Mouse (Mus musculus): Measurements from ENCODE around the gene Gpc2. TPM values are rescaled to one million over a fixed set of nuclear protein-coding genes. Genes with fewer than 3 reads are reported as not detected.

Gene Gpc2
- polyA plus RNA-seq, 1 experiment from 2014 or later: 95.4 TPM

DNA sequence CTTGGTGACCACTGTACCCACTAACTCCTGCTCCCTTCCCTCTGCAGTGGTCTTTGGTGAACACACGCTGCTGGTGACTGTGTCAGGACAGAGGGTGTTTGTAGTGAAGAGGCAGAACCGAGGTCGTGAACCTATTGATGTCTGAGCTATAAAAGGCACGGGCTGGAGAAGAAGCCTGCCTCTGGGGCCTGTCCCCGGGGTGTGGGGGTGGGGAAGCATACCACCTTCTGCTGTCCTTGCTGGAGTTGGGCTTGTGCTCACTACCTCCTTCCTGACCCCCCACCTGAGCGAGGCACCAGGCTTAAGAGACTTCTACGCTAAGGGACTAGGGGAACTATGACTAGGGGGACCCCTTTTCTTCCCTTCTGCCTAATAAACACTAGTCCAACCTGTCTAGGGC, 20.8 kb downstream of the Gpc2 start:
- whole genome bisulfite sequencing: 79% methylated on average over 7 of the region's 7 CpGs
- no peaks in the 10 kb centered on the region for H3K27me3 ChIP-seq (ENCODE audit: insufficient read depth, poor library complexity, severe bottlenecking)
- H3K36me3 ChIP-seq: peaks cover 56% of the 10 kb centered on the region

GRCm38 (mm10) chr5:138258542-138258941, 21.3 kb downstream of the Gpc2 start:
- Histone ChIP-seq H3K4me1 (replicated peaks) (peaks cover 47% of the 10 kb centered on the region), H3K27me3 (ENCODE audit: insufficient read depth, poor library complexity, severe bottlenecking) (no peaks in the 10 kb centered on the region), H3K36me3 (peaks cover 56% of the 10 kb centered on the region), H3K27ac (no peak overlapping the region), H3K4me3 (no peak overlapping the region), H3K9me3 (no peaks in the 10 kb centered on the region)
- 87% methylated on average over 6 of the region's 6 CpGs for WGBS
- DNase-seq (ENCODE audit: low spot score): no peak

More for the DNA sequence above, 20.8 kb downstream of the Gpc2 start:
- DNase-seq (ENCODE audit: low spot score): no peak
- H3K4me1 ChIP-seq (replicated peaks): peaks cover 47% of the 10 kb centered on the region
- H3K27ac ChIP-seq: no peak overlapping the region
- H3K4me3 ChIP-seq: no peak overlapping the region
- H3K9me3 ChIP-seq: no peaks in the 10 kb centered on the region

DNA sequence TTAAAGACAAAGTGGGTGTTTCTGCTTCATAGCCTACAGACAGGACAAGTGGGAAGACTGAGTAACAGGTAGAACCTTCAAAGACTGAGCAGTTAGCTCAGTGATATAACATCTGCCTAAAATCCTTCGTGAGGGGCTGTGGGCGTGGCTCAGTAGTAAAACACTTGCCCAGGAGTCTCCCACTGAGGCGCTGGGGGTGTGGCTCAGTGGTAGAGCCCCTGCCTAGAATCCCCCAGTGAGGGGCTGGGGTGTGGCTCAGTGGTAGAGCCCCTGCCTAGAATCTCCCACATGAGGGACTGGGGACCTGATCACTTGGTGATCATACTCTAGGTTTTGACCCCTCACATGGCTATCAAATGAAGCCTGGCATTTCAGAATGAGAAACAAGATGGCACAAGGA, 21.7 kb downstream of the Gpc2 start:
- Histone ChIP-seq H3K4me1 (replicated peaks) (peaks cover 43% of the 10 kb centered on the region), H3K36me3 (peaks cover 56% of the 10 kb centered on the region), H3K27me3 (ENCODE audit: insufficient read depth, poor library complexity, severe bottlenecking) (no peaks in the 10 kb centered on the region), H3K27ac (no peak overlapping the region), H3K9me3 (0 out of 2 replicates have a peak, but pooled peaks cover under 1% of the 10 kb centered on the region), H3K4me3 (no peak overlapping the region)
- no peak for DNase-seq (ENCODE audit: low spot score)
- 90% methylated on average over 3 of the region's 3 CpGs for WGBS

GRCm38 (mm10) chr5:138257585-138257978, 22.2 kb downstream of the Gpc2 start:
- Histone ChIP-seq H3K4me1 (replicated peaks) (peaks cover 38% of the 10 kb centered on the region), H3K27me3 (ENCODE audit: insufficient read depth, poor library complexity, severe bottlenecking) (no peaks in the 10 kb centered on the region), H3K4me3 (no peak overlapping the region), H3K9me3 (0 out of 2 replicates have a peak, but pooled peaks cover 3% of the 10 kb centered on the region), H3K27ac (no peak overlapping the region), H3K36me3 (peaks cover 55% of the 10 kb centered on the region)
- no peak for DNase-seq (ENCODE audit: low spot score)
- WGBS: 93% methylated on average over 4 of the region's 4 CpGs

- no peaks in the 10 kb centered on the region for H3K27me3 ChIP-seq (ENCODE audit: insufficient read depth, poor library complexity, severe bottlenecking)
- peaks cover 33% of the 10 kb centered on the region for H3K4me1 ChIP-seq (replicated peaks)
- H3K4me3 ChIP-seq: no peak overlapping the region
- WGBS: 94% methylated on average over 10 of the region's 10 CpGs
- no peak for DNase-seq (ENCODE audit: low spot score)
- H3K27ac ChIP-seq: no peak overlapping the region
- H3K36me3 ChIP-seq: peaks cover 50% of the 10 kb centered on the region
- 0 out of 2 replicates have a peak, but pooled peaks cover 3% of the 10 kb centered on the region for H3K9me3 ChIP-seq
These were observed 22.7 kb downstream of the Gpc2 start for GRCm38 (mm10) chr5:138256966-138257584.

- Histone ChIP-seq H3K36me3 (peaks cover 40% of the 10 kb centered on the region), H3K4me3 (peak overlapping the region; percentile 84), H3K27me3 (ENCODE audit: insufficient read depth, poor library complexity, severe bottlenecking) (no peaks in the 10 kb centered on the region), H3K4me1 (replicated peaks) (peaks cover 30% of the 10 kb centered on the region), H3K27ac (peak overlapping the region; percentile 86), H3K9me3 (0 out of 2 replicates have a peak, but pooled peaks cover 3% of the 10 kb centered on the region)
- DNase-seq (ENCODE audit: low spot score): no peak
- 27% methylated on average over 7 of the region's 7 CpGs for WGBS
These were observed 23.7 kb downstream of the Gpc2 start for GRCm38 (mm10) chr5:138256094-138256467.

- peak; percentile 91 for DNase-seq (ENCODE audit: low spot score)
- Histone ChIP-seq H3K27me3 (ENCODE audit: insufficient read depth, poor library complexity, severe bottlenecking) (no peaks in the 10 kb centered on the region), H3K4me1 (replicated peaks) (peaks cover 26% of the 10 kb centered on the region), H3K27ac (peak within 1 kb of the TSS; percentile 86), H3K4me3 (peak within 1 kb of the TSS; percentile 84), H3K9me3 (0 out of 2 replicates have a peak, but pooled peaks cover 3% of the 10 kb centered on the region), H3K36me3 (peaks cover 35% of the 10 kb centered on the region)
- under 1% methylated on average over 38 of the region's 38 CpGs for WGBS
These were observed 24.3 kb downstream of the Gpc2 start, which contains the start of gene Lamtor4 for GRCm38 (mm10) chr5:138255353-138256093. Lamtor4 (plus strand) TSS chr5:138255482.

GRCm38 (mm10) chr5:138253061-138253460, 26.7 kb downstream of the Gpc2 start:
- Histone ChIP-seq H3K9me3 (0 out of 2 replicates have a peak, but pooled peaks cover 3% of the 10 kb centered on the region), H3K27ac (no peak overlapping the region), H3K36me3 (peaks cover 10% of the 10 kb centered on the region; the same call in 1 of the 2 replicates), H3K27me3 (ENCODE audit: insufficient read depth, poor library complexity, severe bottlenecking) (no peaks in the 10 kb centered on the region), H3K4me1 (replicated peaks) (peaks cover 17% of the 10 kb centered on the region), H3K4me3 (no peak overlapping the region)
- 88% methylated on average over 3 of the region's 3 CpGs for WGBS
- DNase-seq (ENCODE audit: low spot score): no peak

DNA sequence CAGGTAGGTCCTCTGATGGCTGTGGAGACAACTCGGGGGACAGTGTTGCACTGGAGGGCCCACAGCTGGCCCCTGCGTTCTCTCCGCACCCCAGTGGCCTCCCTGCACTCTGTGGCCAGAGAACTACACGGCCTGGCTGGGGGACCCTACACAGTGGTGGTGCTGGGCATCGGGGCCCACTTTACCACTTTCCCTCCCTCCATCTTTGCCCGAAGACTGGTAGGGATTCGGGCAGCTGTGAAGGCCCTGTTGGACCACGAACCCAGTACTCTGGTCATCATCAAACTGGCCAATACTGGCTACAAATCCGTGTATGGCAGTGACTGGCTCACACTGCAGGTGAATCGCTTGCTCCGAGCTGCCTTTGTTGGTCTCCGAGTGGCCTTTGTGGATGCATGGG, 28.7 kb downstream of the Gpc2 start:
- Histone ChIP-seq H3K4me3 (no peak overlapping the region), H3K4me1 (replicated peaks) (peaks cover 10% of the 10 kb centered on the region), H3K9me3 (0 out of 2 replicates have a peak, but pooled peaks cover 3% of the 10 kb centered on the region), H3K27me3 (ENCODE audit: insufficient read depth, poor library complexity, severe bottlenecking) (no peaks in the 10 kb centered on the region), H3K27ac (no peak overlapping the region), H3K36me3 (no peaks in the 10 kb centered on the region)
- WGBS: 82% methylated on average over 12 of the region's 12 CpGs
- DNase-seq (ENCODE audit: low spot score): no peak

DNA sequence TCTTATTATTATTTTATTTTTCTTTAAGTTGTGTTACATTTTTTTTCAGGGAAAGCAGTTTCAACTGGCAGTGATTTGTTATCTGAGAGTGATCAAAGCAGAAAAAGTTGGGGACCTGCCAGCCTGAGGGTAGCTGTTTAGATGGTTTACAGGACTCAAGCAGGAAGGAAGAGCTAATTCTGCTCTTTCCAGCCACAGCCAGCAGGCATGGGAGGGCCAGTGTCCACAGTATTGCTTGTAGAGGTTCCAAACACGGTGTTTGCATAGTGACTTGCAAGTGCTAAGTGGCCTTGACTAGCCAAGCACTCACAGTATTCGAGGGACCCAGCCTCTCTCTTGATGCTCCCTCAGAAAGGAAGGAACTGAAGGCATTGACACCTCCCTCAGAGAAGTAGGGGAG, 38.3 kb downstream of the Gpc2 start:
- Histone ChIP-seq H3K4me1 (replicated peaks) (no peaks in the 10 kb centered on the region), H3K9me3 (no peaks in the 10 kb centered on the region), H3K36me3 (no peaks in the 10 kb centered on the region), H3K4me3 (no peak overlapping the region), H3K27me3 (ENCODE audit: insufficient read depth, poor library complexity, severe bottlenecking) (no peaks in the 10 kb centered on the region), H3K27ac (no peak overlapping the region)
- 50% methylated on average over 2 of the region's 2 CpGs for WGBS
- no peak for DNase-seq (ENCODE audit: low spot score)

DNA sequence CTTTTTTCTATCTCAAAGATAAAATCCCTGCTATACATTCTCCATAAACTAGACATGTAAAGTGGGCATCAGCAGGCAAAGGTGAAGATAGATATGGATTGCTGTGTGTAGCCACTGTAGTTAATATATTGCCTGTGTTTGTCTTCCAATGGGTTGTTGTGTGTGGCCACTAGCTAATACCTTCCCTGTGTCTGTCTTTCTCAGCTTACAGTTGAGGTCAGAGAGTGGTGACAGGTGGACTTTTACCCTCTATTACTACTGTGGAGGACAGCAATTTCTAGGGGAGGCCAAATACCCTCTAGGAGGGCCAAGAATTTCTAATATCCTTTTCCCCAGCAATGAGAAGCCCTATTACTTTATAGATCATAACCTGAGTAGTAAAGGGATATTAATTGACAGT, 45.6 kb downstream of the Gpc2 start:
- H3K4me1 ChIP-seq (replicated peaks): no peaks in the 10 kb centered on the region
- H3K27ac ChIP-seq: no peak overlapping the region
- no peak overlapping the region for H3K4me3 ChIP-seq
- H3K27me3 ChIP-seq (ENCODE audit: insufficient read depth, poor library complexity, severe bottlenecking): no peaks in the 10 kb centered on the region
- no peak for DNase-seq (ENCODE audit: low spot score)
- H3K9me3 ChIP-seq: no peaks in the 10 kb centered on the region
- no peaks in the 10 kb centered on the region for H3K36me3 ChIP-seq

GRCm38 (mm10) chr5:138233778-138234177, 46.0 kb downstream of the Gpc2 start:
- no peaks in the 10 kb centered on the region for H3K36me3 ChIP-seq
- H3K27ac ChIP-seq: no peak overlapping the region
- no peaks in the 10 kb centered on the region for H3K9me3 ChIP-seq
- no peaks in the 10 kb centered on the region for H3K27me3 ChIP-seq (ENCODE audit: insufficient read depth, poor library complexity, severe bottlenecking)
- no peaks in the 10 kb centered on the region for H3K4me1 ChIP-seq (replicated peaks)
- no peak for DNase-seq (ENCODE audit: low spot score)
- WGBS: 81% methylated on average over 2 of the region's 2 CpGs
- no peak overlapping the region for H3K4me3 ChIP-seq

GRCm38 (mm10) chr5:138229511-138229910, 50.3 kb downstream of the Gpc2 start:
- H3K4me1 ChIP-seq (replicated peaks): no peaks in the 10 kb centered on the region
- H3K9me3 ChIP-seq: no peaks in the 10 kb centered on the region
- 93% methylated on average over 3 of the region's 3 CpGs for WGBS
- no peak overlapping the region for H3K4me3 ChIP-seq
- no peak for DNase-seq (ENCODE audit: low spot score)
- no peaks in the 10 kb centered on the region for H3K36me3 ChIP-seq
- H3K27me3 ChIP-seq (ENCODE audit: insufficient read depth, poor library complexity, severe bottlenecking): no peaks in the 10 kb centered on the region
- H3K27ac ChIP-seq: no peak overlapping the region
